Mouse (Mus musculus): ENCODE results near the gene Dnajb6. TPM values are rescaled to one million over a fixed set of nuclear protein-coding genes. Genes with fewer than 3 reads are reported as not detected.
"Not testable (repeated sequence)": the region's sequence is repeated elsewhere in the genome, so short reads cannot be mapped to it uniquely, and the experiment has no call there.

The Dnajb6 gene
- polyA plus RNA-seq, 1 experiment: 110 TPM

GRCm38 (mm10) chr5:29737471-29737870, 2.0 kb downstream of the Dnajb6 start:
- Histone ChIP-seq H3K27ac (replicated peaks; ENCODE audit: low read depth, low read length) (no peak overlapping the region), H3K4me1 (ENCODE audit: control insufficient read depth, insufficient read depth, insufficient read length, low read length) (peaks cover 24% of the 10 kb centered on the region), H3K4me3 (ENCODE audit: insufficient read depth, low read depth, low read length) (peak overlapping the region; percentile 70)

DNA sequence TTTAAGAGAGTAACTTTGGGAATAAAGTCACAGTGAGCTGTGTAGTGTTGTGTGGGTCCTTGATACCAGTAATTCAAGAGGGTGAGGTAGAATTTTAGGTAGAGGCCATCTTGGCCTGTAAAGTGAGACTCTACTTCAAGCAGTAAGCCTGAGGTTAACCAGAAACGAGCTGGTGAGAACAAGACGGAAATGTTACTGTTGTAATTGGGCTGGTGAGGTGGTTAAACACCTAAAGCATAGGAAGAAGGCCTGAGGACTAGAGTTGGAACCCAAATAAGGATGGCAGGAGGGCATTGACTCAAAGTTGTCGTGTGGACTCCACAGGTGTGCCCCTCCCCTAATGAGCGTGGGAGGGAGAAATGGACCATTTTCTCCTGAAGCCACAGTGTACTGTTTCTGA, 2.6 kb downstream of the Dnajb6 start:
- no peak overlapping the region for H3K4me3 ChIP-seq (ENCODE audit: insufficient read depth, low read depth, low read length)
- no peak overlapping the region for H3K27ac ChIP-seq (replicated peaks; ENCODE audit: low read depth, low read length)
- H3K4me1 ChIP-seq (ENCODE audit: control insufficient read depth, insufficient read depth, insufficient read length, low read length): peaks cover 24% of the 10 kb centered on the region

DNA sequence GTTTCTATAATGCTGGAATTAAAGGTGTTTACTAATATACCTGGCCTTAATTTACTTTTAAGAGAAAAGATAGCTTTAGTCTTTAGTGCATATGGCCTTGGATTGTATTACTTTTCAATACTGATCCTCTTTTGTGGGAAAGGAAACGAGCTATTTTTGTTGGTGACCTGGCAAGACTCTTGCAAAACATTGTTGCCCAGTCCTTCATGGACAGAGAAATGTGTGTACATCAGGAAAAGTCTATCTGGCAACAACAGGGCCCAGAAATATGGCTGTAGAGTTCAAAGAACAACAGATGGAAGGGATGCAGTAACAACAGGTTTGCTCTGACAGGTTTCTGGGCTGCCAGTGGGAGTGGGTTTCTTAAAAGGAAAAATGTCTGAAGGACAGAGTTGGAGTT, 5.2 kb downstream of the Dnajb6 start:
- H3K4me1 ChIP-seq (ENCODE audit: control insufficient read depth, insufficient read depth, insufficient read length, low read length): peaks cover 22% of the 10 kb centered on the region
- H3K27ac ChIP-seq (replicated peaks; ENCODE audit: low read depth, low read length): no peak overlapping the region
- no peak overlapping the region for H3K4me3 ChIP-seq (ENCODE audit: insufficient read depth, low read depth, low read length)

DNA sequence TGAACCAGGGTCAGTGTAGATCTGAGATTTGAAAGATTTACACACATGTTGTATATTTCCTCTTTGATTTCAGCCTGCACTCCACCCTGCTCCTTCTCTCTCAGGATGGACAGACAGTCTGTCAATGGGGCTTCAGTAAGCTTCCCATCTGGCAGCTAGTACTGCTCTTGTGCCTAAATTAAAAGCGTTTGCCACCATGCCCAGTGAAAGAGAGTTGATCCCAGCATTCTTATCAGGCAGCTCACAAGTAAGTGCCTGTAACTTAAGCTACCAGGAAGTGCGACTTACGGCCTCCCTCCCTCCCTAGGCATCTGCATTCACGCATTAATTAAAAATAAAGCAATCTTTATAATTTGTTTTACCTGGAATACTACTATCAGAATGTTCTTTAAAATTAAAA, 5.6 kb downstream of the Dnajb6 start:
- Histone ChIP-seq H3K27ac (replicated peaks; ENCODE audit: low read depth, low read length) (no peak overlapping the region), H3K4me3 (ENCODE audit: insufficient read depth, low read depth, low read length) (no peak overlapping the region), H3K4me1 (ENCODE audit: control insufficient read depth, insufficient read depth, insufficient read length, low read length) (peaks cover 22% of the 10 kb centered on the region)

GRCm38 (mm10) chr5:29747661-29748060, 12.2 kb downstream of the Dnajb6 start:
- Histone ChIP-seq H3K4me3 (ENCODE audit: insufficient read depth, low read depth, low read length) (no peak overlapping the region), H3K27ac (replicated peaks; ENCODE audit: low read depth, low read length) (no peak overlapping the region), H3K4me1 (ENCODE audit: control insufficient read depth, insufficient read depth, insufficient read length, low read length) (no peaks in the 10 kb centered on the region)

GRCm38 (mm10) chr5:29751306-29751705, 15.8 kb downstream of the Dnajb6 start:
- H3K4me3 ChIP-seq (ENCODE audit: insufficient read depth, low read depth, low read length): no peak overlapping the region
- H3K27ac ChIP-seq (replicated peaks; ENCODE audit: low read depth, low read length): no peak overlapping the region
- H3K4me1 ChIP-seq (ENCODE audit: control insufficient read depth, insufficient read depth, insufficient read length, low read length): no peaks in the 10 kb centered on the region

DNA sequence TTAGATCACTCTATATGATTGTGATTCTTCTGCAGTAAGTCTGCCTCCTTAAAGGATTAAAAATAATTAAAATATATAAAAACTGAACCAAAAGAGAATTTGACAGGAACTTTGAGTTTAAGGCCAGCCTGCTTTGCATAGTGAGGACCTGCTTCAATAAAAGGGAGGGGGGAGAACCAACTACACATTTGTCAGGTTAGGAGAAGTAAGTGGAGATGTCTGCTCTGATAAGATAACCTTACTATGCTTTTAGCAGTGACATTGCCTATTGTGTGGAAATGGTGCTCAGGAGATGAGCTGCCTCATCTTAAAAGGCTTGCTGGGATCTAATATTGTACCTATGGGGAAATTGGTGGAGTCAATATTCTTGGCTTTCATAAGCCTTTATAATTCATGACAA, 17.4 kb downstream of the Dnajb6 start:
- Histone ChIP-seq H3K27ac (replicated peaks; ENCODE audit: low read depth, low read length) (no peak overlapping the region), H3K4me1 (ENCODE audit: control insufficient read depth, insufficient read depth, insufficient read length, low read length) (no peaks in the 10 kb centered on the region), H3K4me3 (ENCODE audit: insufficient read depth, low read depth, low read length) (no peak overlapping the region)

- Histone ChIP-seq H3K4me3 (ENCODE audit: insufficient read depth, low read depth, low read length) (no peak overlapping the region), H3K27ac (replicated peaks; ENCODE audit: low read depth, low read length) (no peak overlapping the region), H3K4me1 (ENCODE audit: control insufficient read depth, insufficient read depth, insufficient read length, low read length) (no peaks in the 10 kb centered on the region)
These were observed 23.8 kb downstream of the Dnajb6 start for GRCm38 (mm10) chr5:29759318-29759717.

- no peak overlapping the region for H3K27ac ChIP-seq (replicated peaks; ENCODE audit: low read depth, low read length)
- H3K4me1 ChIP-seq (ENCODE audit: control insufficient read depth, insufficient read depth, insufficient read length, low read length): no peaks in the 10 kb centered on the region
- no peak overlapping the region for H3K4me3 ChIP-seq (ENCODE audit: insufficient read depth, low read depth, low read length)
These were observed 35.4 kb downstream of the Dnajb6 start for GRCm38 (mm10) chr5:29770935-29771334.

- Histone ChIP-seq H3K4me1 (ENCODE audit: control insufficient read depth, insufficient read depth, insufficient read length, low read length) (no peaks in the 10 kb centered on the region), H3K27ac (replicated peaks; ENCODE audit: low read depth, low read length) (no peak overlapping the region)
These were observed 36.5 kb downstream of the Dnajb6 start for GRCm38 (mm10) chr5:29772038-29772437.

DNA sequence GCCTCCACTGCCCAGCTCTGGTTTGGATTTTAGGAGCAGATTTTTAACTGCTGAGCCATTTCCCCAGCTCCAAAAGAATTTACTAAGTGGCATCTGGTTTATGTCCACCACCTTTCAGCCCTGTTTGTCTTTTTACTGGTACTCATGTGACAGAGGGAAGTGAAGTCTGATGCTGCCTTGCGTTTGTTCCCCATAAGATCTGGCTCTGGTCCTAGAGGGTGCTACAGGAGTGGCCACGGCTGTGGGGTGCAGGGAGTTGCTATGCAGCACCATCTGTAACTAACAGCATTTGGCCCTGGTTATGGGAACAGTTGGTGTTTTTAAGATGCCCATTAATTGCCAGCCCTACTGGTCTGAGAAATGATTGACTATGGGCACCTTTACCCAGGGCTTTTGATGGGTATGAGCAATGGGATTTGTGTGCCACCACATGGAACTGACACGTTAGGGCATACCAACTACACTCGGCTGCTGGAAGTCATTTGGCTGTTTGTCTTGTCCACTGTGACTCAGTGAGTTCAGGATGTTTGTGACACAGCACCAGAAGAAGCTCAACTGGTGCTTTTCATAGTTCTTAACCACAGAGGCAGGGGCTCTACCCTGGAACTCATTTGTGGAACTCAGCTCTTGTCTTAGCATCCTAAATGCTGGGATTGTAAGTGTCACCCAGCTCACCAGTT, 37.3 kb downstream of the Dnajb6 start:
- Histone ChIP-seq H3K4me1 (ENCODE audit: control insufficient read depth, insufficient read depth, insufficient read length, low read length) (no peaks in the 10 kb centered on the region), H3K27ac (replicated peaks; ENCODE audit: low read depth, low read length) (no peak overlapping the region), H3K4me3 (ENCODE audit: insufficient read depth, low read depth, low read length) (no peak overlapping the region)

More at GRCm38 (mm10) chr5:29772038-29772437, 36.5 kb downstream of the Dnajb6 start:
- no peak overlapping the region for H3K4me3 ChIP-seq (ENCODE audit: insufficient read depth, low read depth, low read length)

DNA sequence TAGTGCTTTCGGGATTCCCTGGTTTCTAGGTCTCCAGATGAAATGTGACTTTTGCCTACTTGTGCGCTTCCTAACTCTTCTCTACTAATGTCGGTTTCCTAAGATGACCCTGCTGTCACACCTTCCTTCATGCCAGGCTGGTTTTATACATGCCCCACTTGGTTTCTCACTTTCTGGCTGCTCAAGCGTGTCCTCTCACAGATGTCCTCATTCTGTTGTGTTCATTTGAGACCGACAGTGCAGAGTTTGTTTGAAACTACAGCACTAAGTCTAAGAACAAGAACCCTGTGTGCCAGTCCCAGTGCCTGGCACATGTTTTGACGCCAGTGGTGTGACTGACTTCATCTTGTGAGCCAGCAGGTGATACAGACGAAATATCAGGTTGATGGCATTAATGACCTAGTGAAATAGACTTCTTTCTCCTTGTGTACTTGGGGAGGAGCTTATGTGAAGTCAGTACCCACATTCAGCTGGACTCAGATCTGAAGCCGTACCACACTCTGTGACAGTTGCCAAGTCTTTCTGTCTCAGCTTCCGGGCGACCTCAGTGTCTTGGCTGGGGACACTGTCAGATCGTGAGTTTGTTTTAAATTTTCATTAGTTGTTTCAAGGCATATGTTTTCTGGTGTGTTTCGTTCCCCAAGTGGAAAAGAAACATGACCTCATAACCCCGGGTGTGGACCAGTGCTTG, 38.1 kb downstream of the Dnajb6 start:
- Histone ChIP-seq H3K4me1 (ENCODE audit: control insufficient read depth, insufficient read depth, insufficient read length, low read length) (no peaks in the 10 kb centered on the region), H3K4me3 (ENCODE audit: insufficient read depth, low read depth, low read length) (no peak overlapping the region), H3K27ac (replicated peaks; ENCODE audit: low read depth, low read length) (no peak overlapping the region)

DNA sequence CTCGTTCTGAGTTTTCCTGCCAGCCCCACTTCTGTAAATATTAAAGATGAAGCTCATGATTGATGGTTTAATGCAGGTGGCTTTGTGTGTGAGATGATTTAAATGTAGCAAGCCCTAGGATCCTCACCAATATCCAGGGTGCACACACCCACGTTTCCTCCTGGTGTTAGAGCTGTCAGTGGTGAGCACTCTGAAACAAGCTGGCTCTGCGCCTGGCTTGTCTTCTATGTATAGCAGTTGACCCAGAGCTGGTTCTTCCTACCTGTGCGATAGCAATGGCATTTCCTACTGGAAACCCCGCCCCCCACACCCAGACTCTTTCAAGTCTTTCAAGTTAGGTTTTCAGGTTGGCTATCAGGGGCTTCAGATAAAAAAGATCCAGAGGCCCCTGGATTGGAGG, 39.9 kb downstream of the Dnajb6 start:
- H3K4me1 ChIP-seq (ENCODE audit: control insufficient read depth, insufficient read depth, insufficient read length, low read length): no peaks in the 10 kb centered on the region
- no peak overlapping the region for H3K27ac ChIP-seq (replicated peaks; ENCODE audit: low read depth, low read length)
- no peak overlapping the region for H3K4me3 ChIP-seq (ENCODE audit: insufficient read depth, low read depth, low read length)

- Histone ChIP-seq H3K4me3 (ENCODE audit: insufficient read depth, low read depth, low read length) (no peak overlapping the region), H3K27ac (replicated peaks; ENCODE audit: low read depth, low read length) (no peak overlapping the region), H3K4me1 (ENCODE audit: control insufficient read depth, insufficient read depth, insufficient read length, low read length) (no peaks in the 10 kb centered on the region)
These were observed 42.5 kb downstream of the Dnajb6 start for GRCm38 (mm10) chr5:29778029-29778428.

GRCm38 (mm10) chr5:29779733-29780132, 44.2 kb downstream of the Dnajb6 start:
- not testable (repeated sequence) for H3K4me3 ChIP-seq (ENCODE audit: insufficient read depth, low read depth, low read length); H3K4me1 ChIP-seq (ENCODE audit: control insufficient read depth, insufficient read depth, insufficient read length, low read length); H3K27ac ChIP-seq (replicated peaks; ENCODE audit: low read depth, low read length)

DNA sequence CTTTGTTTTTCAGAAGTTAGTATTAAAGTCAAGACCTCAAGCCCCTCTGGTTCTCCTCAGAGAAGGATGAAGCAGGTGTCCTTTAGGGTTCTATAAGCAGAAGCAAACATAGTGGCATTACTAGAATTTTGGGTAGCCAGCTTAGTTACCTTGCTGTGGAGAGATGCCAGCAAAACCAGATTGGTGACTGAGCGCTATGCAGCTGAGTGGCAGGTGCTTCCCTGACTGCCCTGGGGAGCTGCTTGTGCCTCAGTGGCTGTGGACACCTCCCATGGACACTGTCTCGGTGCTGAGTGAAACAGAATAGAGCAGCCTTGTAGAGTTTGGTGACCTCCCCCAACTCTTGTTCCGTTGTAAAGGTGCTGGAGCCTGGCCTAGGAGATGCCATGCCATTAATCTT, 46.8 kb downstream of the Dnajb6 start:
- Histone ChIP-seq H3K27ac (replicated peaks; ENCODE audit: low read depth, low read length) (no peak overlapping the region), H3K4me3 (ENCODE audit: insufficient read depth, low read depth, low read length) (no peak overlapping the region), H3K4me1 (ENCODE audit: control insufficient read depth, insufficient read depth, insufficient read length, low read length) (no peaks in the 10 kb centered on the region)
